Mouse (Mus musculus) heart, postnatal 4 days (tissue): ENCODE data around the gene Cacnb1. TPM values are rescaled to one million over a fixed set of nuclear protein-coding genes. Genes with fewer than 3 reads are reported as not detected.

Experiments
- DNase-seq: peaks from one replicate; pipeline ENCODE4 v3.0.0; 2021
- total RNA-seq, 2 experiments: library from RNA; stranded (reverse); gene quantifications; 2 replicates each; pipeline ENCODE4 v1.2.3; 2021

Cacnb1 gene
- total RNA-seq, 2 experiments from 2014 or later = 7.4 to 7.5 TPM

DNA sequence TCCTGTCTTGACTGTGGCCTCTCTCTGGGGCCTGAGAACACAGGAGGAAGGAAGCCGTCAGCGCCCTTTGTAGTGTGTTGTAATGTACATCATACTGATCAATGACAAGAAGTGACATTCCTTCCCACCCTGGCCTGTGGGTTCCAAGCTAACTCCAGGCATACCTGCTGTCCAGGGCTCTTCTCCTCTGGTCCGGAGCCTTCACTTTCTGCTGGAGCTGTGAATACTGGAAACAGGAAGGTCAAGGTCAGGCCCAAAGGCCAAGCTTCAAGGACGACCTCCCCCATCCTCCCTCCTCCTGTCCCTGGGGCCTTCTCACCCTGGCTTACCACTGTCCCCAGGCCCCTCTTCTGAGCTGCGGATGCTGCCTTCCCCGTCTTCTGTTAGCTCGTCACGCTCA, 18.1 kb upstream of the Cacnb1 start:
- no peak for DNase-seq

DNA sequence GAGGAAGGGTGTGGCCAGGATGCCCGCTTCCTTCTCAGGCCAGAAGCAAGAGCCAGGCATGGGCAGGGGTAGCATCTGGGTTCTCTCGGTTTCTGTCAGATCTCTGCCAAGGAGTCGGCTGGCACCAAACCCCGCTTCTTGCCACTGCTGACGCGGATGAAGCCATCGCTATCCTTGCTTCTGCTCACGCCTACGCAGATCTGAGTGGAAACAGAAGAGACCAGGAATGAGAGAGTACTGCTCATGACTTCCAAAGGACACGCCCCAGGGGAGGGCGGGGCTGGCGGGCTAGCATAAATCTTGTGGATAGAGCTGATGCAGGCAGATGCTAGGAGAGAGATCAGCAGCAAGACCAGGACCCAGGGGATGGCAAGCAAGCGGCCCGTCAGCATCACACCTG, 15.0 kb upstream of the Cacnb1 start:
- DNase-seq = no peak

DNA sequence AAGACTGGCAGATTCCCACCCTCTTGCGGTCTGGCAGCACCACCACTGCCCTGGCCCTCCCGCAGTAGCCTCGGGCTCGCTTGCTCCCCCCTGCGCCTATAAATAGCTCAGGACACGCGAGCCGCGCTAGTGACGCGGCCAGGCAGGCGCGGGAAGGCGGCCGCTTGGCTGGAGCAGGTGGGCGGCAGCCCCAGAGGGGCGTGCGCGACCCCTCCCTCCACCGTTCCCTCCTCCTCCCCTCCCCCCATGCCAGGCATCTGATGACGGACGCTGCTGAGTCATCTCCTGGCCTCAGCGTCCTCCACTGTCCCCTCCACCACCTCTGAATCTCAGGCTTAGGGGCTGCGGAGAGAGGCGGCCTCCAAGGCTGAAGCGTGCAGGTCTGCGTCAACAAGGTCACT, 13.1 kb upstream of the Cacnb1 start:
- peak; percentile 80 for DNase-seq

DNA sequence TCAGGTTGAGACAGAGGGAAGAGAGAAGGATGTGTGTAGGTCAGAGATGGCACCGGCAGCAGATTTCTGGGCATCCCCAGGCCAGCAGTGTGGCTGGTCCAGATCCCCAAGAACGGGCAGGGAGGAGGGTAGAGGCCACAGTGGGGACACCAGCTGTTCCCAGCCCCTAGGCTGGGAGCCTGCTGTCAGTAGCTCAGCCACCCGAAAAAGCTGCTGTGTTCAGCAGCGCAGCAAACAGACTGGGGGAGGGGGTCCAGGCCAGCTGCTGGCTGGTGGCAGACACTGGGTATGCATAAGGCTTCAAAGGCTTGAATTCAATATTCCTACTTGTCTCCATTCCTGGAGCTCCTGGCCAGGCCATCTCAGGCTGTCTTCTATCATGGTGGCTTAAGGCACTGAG, 12.0 kb upstream of the Cacnb1 start:
- no peak for DNase-seq

DNA sequence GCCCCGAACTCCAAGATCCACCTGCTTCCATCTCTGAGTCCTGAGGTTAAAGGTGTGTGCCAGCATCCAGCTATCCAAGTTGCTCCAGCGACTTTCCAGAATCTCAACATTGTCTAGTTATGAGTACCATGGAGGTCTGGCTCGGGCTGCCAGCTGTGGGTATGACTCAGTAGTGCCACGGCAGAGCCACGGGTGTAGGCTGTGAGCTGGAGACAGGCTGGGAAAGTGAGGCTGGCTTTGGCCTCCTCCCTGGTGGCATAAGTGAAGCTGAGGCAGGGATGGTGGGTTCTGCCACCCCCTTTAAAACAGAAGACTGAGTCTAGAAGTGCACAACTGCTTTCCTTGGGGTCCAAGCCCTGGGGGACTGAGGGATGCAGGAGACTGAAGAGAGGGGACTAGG, 11.2 kb upstream of the Cacnb1 start:
- DNase-seq = no peak

DNA sequence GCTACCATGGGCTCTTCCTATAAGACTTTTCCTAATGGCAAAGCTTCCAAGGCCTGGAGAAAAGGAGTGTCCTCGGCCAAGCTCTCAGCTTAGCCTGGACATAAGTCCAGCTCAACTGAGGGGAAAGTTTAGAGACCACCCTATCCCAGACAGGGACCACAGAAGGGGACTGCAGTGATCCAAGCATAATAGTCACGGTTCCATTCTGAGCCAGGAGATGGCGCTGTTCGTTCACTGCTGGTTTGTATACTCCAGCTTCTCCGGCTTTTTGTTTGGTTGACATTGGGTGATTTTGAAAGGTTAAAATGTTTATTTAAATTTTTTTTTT, 8.6 kb upstream of the Cacnb1 start:
- DNase-seq = peak; percentile 90

DNA sequence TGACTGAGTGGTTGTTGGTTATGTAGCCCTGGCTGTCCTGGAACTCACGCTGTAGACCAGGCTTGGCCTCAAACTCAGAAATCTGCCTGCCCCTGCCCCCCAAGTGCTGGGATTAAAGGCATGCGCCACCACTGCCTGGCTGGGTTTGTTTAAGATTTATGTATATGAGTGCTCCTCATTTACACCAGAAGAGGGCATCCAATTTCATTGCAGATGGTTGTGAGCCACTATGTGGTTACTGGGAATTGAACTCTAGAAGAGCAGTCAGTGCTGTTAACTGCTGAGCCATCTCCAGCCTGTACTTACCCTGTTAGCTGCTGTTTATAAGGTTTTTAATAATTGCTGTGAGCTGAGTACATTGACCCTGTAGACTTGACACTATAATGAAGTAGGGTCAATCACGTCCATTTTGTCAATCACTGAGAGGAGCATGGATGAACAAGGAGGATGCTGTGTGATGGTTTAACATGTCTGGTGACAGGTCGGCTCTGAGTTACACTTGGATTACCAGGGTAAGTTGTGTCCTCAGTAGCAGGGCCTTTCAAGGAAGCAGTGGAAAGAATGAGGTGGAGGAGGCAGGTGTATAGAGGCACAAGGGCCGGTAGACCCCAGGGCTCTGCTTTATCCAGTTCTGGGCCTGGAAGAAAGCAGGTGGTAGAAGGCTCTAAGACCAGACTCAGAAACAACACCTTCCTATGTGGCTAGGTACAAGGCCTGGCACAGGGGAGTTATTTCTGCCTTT, 8.0 kb upstream of the Cacnb1 start:
- DNase-seq = no peak

DNA sequence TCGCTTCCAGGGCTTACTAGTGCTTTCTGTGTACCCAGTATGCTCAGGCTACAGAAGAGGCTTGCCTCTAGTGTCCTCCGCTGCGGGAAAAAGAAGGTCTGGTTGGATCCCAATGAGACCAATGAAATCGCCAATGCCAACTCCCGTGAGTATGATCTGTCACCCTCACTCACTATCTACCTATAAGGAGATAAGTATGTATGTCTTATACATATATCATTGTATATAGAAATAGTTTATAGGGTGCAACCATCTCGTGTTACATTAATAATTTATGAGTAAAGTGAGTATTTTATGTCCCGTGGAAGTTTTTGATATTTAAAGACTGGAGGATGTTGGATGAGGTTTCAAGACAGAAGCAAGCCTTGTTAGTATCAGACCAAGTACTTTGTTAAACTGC, 5.0 kb upstream of the Cacnb1 start:
- DNase-seq = no peak

DNA sequence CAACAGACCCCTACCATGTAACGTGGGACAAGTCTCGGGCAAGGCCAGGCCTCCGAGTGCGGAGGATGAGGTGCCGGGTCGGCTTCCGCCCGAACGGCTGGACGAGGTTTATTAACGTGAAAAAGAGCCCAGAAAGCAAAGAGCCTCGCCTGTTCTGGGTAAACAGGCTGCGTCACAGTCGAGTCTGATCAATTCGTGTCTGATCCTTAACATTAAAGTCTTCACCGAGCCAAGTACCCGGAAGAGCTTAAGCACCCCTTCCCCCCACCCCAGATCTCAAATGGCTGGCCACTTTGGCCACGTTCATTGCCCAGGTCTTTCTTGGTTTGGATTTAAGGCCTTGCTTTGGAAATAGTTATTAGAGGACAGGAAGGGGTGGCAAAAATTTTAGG, 4.5 kb upstream of the Cacnb1 start:
- no peak for DNase-seq

DNA sequence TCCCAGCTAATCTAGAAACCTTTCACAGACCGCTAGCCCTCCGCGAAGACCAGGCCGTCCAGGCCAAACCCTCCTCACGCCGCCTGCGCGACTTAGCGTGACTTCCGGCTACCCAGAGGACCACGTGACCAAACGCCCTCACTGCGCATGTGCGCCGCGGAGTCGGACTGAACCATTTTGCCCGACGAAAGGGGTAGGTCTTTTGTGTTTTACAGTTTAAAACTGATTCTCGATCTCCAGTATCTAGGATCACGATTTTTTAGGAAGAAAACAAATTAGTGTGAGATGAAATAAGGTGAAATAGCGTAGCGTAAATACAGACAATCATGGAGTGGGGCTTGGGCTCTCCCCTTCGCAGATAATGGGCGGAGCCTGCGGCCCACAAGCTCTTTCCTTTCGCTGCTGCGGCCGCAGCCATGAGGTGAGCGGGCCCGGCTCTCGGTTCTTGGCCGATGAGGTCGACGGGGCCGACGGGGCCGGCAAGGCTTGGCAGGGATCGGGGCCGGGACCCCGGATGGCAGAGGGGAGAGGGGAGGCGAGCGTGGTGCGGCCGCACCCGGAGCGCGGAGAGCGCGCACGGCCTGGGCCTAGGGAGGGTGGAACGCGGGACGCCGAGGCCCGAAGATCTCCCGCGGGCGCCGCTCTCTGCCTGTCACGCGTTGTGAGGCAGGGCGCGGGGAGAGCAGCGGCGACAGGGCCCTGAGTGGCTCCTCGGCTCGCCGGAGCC, 3.9 kb upstream of the Cacnb1 start, which contains the start of gene Rpl19:
Rpl19 (plus strand) TSS at position 141 of the 727 bp plus-strand sequence.
- peak; percentile 95 for DNase-seq

DNA sequence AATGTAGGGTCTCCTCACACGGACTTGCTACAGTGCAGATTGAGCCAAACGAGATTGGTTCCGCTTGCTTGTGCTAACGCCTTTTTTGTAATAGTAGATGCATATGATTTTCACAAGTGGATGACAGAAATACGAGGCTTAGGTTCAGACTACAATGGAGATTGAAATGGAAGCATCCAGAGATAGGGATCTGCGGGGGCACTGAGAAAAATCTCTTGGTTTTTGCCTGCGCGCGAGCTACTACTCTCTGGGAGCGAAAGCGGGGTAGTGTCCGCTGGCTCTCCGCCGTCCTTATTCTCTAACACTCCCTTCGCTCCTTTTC, 3.4 kb upstream of the Cacnb1 start:
- DNase-seq = no peak

DNA sequence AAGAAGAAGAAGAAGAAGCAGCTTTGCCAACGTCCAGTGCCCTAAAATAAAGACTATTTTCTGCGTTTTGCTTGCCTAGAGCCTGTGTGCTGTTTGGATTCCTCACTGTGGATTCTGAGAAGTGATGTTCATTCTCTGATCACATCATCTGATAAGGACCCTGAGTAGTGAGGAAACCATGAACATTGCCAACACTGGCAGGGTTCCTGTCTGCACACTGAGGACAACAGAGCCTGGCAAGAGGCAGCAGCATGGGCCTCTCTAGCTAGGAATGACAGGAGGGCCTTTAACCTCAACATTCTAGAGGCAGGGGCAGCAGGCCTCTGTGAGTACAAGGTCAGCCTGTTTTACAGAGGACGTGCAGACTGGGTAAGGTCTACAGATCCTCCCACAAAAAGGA, 1.7 kb upstream of the Cacnb1 start:
- DNase-seq = no peak

DNA sequence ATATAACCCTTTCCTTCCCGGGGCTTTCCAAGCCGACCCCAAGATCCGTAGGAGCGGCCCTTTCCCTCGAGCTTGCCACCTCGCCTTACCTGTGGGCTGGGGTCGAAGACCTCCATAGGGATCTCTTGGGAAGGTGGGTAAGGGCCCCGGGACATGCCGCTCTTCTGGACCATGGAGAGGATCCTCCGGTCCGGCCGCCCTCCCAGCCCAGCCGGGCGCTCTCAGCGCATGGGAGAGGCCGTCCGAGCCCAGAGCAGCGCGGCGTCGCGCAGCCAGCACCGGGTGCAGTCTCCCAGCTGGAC, 630 bp downstream of the Cacnb1 start:
- DNase-seq = no peak

DNA sequence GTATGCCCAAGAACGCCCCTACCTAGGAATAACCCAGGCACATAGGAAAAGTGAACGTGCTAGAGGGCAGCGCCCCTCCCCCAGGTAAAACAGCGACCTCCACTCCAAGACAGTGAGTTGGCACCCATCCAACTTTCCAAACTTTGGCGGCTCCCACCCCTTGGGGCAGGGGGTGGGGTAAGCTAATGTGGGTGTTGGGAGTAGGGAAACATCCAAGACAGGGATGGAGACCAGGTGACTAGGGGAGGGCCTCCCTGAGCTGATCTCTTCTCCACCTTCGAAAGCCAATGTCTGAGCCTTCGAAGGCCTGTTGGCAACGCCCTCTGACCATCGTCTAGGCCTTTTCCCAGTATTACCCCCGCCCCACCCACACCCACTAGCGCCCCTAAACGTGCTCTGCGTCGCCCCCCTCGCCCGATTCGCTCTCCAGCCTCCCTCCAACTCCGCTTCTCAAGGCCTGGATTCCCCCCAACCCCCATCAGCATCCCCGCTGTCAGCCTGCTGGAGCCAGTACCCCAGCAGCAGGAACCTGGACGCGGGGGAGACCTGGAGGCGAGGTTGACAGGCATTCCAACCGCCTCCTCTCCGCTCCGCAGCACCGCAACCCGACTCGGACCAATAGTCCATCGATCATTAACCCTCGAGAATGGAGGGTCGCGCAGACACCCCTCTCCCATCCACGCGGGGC, 1.1 kb downstream of the Cacnb1 start:
- peak; percentile 49 for DNase-seq

DNA sequence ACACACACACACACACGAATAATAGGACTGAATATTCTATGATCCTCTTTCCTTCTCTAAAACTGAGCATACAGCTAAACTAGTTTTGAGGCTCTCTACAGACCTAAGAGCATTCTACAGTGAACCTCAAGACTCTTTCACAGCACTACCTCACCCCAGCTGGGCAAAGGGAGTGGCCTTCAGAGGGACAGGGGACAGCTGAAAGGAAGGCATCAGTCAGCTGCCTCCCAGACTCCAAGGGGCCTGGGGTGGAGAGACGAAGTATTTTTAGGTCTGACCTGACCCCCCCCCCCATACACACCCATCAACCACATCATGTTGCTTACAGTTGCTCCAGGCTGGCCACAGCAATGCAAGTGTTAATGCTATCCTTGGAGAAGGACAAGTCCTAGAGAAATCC, 1.7 kb downstream of the Cacnb1 start:
- no peak for DNase-seq

DNA sequence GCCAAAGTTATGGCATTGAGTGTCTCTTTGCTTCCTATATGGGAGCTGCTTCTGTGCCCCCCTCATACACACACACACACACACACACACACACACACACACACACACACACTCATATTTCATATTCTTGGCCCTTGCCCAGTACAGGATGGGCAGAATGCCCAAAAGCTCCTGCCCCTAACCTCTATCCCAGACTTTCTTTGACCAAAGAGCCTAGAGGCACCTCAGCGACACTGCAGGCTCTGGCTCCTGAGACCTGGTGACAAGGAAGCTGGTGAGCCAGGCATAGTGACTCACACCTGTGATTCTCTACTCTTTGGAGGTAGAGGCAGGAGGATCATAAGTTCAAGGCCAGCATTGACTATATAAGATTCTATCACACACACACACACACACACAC, 2.1 kb downstream of the Cacnb1 start:
- no peak for DNase-seq

DNA sequence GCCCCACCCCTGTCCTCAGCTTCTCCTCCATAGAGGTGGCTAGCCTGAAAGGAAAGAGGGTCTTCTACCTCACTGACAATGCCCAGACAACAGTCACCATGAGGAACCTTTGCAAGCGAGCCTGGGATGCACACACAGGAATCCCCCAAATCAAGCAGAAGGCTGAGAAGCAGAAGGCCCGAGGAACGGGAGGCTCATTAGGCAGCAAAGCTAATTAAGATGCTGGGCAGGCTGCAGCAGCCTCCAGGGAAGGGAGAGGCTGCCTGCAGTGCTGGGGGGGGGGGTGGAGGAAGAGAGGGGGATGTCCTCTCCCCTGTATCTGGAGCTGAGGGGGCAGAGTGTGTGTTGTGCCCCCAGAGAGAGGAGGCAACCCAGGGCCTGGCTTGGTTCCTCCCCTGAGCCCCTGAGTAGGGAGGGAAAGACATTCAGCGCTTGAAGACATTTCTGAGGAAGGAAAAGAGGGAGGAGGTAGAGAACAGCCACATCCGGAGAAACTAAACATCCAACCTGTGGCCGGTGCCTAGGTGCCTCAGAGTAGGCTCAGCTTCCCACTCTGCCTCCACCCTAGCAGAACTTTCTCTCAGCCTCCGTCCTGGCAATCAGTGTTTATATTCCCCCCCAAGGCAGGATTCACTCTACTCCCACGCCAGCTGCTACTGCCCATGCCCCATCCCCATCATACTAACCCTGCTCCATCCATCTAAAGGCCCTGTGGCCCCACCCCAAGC, 2.8 kb downstream of the Cacnb1 start:
- DNase-seq = no peak

DNA sequence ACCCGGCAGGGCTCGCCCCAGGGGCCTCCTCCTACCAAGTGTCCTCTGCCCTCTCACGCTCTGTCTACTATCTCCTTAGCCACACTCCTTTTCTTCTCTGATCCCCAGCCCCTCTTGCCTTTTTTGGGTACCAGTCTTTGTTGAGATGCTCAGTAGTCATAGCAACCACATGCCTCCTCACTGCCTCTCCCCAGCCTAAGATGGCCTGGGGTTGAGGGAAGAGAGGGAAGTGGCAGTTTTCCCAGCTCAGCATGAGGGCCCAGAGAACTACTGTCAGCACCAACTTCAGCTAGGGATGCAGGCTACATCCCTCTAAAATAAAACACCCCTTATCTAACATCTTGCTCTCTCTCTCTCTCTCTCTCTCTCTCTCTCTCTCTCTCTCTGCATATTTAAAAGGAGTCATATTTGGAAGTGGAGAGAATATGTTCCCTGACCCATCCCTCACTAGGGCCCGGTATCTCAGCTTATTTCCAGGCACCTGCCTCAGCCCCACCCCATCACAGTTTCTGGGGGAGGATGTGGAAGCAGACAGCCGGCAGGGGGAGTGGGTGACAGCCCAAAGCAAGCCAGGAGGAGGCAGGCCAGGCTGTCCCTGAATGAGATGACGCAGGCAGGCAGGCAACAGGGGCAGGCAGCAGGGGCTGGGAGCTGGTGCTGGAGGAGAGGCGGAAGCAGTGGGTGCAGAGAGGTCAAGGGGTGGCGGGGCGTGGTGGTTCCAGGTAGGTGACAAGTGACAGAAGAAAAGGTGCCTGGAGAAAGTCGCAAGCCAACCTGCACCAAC, 3.8 kb downstream of the Cacnb1 start:
- DNase-seq = peak; percentile 59

DNA sequence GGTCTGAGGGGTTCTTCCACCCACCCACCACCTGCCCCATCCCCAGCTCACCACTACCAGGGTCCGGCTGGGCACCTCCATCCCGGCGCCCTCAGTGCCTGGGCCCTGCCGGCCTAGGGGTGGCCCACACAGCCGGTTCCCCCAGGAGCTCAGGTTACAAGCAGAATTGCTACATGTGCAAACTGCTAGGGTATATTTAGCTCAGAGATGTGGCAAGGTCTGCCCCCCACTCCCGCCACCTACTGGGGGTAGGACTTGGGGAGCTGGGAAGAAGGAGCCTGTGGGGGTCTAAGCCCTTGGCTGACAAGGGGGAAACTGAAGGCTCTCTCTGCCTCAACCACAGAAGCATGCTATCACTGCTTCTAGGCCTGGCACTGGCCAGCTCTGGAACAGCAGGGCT, 4.6 kb downstream of the Cacnb1 start:
- DNase-seq = no peak

DNA sequence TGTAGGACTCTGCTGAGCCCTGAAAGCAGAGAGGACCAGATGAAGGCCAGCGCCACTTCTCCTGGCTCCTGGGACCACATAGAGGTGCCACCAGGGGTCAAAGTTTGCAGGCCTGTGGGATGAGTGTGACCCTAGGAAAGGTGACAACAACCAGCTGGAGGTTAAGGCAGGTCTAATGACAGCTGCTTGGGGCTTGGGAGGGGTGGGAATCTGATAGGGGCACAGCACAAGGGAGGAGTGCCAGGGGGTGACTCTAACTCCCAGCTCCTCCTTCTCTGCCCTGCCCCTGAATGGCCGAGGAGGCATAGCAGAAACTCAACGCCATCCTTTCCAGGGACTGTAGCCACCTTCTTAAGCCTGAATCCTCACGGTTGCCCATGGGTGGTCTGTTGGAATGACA, 6.0 kb downstream of the Cacnb1 start:
- no peak for DNase-seq

DNA sequence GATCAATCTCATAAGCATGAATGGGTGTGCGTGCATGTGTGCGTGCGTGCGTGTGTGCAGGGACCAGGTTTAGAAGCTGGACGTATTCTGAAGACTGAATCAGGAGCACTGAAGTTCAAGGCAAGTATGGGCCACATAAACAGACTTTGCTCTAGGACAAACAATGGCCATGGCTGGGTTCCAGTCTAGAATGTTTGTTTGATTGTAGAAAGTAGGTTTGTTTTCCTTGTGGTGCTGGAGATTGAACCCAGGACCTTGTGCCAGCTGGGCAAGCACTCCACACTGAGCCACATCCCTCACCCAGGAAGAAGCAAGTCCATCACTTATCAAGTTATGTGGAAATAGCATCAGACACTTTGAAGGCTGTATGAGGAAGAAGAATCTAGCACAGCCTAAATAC, 6.7 kb downstream of the Cacnb1 start:
- DNase-seq = no peak

DNA sequence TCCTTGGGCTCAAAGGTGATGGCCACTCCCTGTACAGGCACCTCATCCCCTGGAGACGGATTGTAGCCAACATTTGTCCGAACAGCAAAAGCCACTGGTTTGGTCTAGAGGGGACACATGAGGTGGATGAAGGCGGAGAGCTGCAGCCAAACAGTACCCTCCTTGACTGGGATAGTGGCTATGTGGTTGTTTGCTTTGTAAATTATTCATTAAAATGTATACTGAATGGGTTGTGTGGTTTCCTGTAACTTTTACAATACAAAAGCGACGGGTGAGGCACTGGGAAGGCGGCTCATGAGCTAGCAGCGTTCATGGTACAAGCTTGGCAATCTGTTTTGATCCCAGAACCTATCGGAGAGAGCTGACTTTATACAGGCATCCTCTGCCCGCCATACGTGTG, 10.0 kb downstream of the Cacnb1 start:
- DNase-seq = no peak

DNA sequence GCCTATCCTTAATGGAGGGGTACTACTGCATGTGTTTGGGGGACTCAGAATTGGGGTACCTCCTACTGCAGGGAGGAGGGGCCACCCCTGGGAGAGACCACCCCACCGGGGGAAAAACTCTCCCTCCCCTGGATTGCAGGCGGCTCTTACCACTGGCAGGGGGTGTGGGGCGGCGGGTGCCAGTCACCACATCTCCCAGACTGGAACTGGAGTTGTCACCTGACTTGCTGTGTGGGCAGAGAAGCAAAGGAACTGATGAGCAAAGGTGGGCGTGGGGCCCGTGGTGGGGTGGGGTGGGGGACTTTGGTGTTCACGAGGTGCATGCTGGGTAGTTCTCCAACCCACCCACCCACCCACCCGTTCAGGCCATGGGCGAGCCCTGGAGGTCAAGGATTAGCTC, 11.1 kb downstream of the Cacnb1 start:
- DNase-seq = no peak
